In the genomic region with DNA sequence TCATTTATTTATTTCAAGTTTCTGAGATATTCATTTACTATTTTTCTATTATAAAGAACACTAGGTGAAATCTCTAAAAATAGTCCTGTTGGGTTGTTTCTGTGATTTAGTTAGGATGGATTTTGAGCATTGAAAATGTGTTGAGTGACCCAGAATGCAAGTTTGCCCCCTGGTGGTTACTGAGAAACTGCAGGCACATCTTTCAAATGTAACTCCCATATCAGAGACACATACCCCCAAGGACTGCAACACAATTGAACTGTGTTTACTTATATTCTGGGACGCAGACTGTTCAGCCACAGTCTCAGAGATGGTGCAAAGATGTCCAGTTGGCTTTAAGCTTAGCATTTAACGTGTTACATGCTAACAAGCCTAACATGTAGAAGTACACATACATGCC, we compare ENCODE assay signal across 7 mouse cellular contexts.
DNase-seq lines count a peak whose midpoint lies in the region; ATAC-seq and TF ChIP-seq lines count a peak whose summit lies in the region.

No protein-coding gene starts in this region.

- no peak for TF ChIP-seq POLR2A in limb, embryonic 14.5 days (IDR thresholded peaks at IDR 0.05; ENCODE audit: borderline replicate concordance, extremely low read depth, insufficient read depth, insufficient read length)

- no peak for ATAC-seq in limb, embryonic 14.5 days (ENCODE audit: low FRiP score, low read depth)

- DNase-seq in ovary, postnatal 10 days (ENCODE audit: low spot score): peak; percentile 6
- no peak for DNase-seq in ovary, adult 18-20 months (ENCODE audit: low spot score)
- peak; percentile 28 for DNase-seq in adrenal gland, adult 2 months
- DNase-seq in embryo, embryonic 11 days: peak; percentile 74
- peak; percentile 51 for DNase-seq in kidney, adult 9 months
- DNase-seq in limb, embryonic 14.5 days (ENCODE audit: low spot score): peak; percentile 60
- DNase-seq in right cerebral cortex, adult 18-20 months: peak; percentile 21

- H3K4me2 ChIP-seq in limb, embryonic 14.5 days (replicated peaks; ENCODE audit: low read depth, low read length, severe bottlenecking): no peak overlapping the region

- no peak overlapping the region for H3K4me3 ChIP-seq in limb, embryonic 14.5 days (replicated peaks; ENCODE audit: low read length)

- no peaks in the 10 kb centered on the region for H3K9me3 ChIP-seq in limb, embryonic 14.5 days (ENCODE audit: control insufficient read depth, low read length)

- H3K9ac ChIP-seq in limb, embryonic 14.5 days (ENCODE audit: low read depth, low read length, severe bottlenecking): no peak overlapping the region

- WGBS in limb, embryonic 14.5 days: 32% methylated on average over 2 of the region's 2 CpGs

- H3K4me1 ChIP-seq in limb, embryonic 14.5 days (ENCODE audit: control insufficient read depth, insufficient read depth, low read length): peaks cover 16% of the 10 kb centered on the region

- H3K27ac ChIP-seq in limb, embryonic 14.5 days (replicated peaks; ENCODE audit: low read depth, low read length): no peak overlapping the region

- no peaks in the 10 kb centered on the region for H3K27me3 ChIP-seq in limb, embryonic 14.5 days (ENCODE audit: control insufficient read depth, insufficient read depth, low read length)

- H3K36me3 ChIP-seq in limb, embryonic 14.5 days (ENCODE audit: control insufficient read depth, insufficient read depth, low read length): peaks cover 17% of the 10 kb centered on the region
